Mouse (Mus musculus) left cerebral cortex, adult 8-10 months (tissue): ENCODE measurements around the gene Zfp462. TPM values are rescaled to one million over a fixed set of nuclear protein-coding genes. Genes with fewer than 3 reads are reported as not detected.
A peak's percentile ranks its signal among the peaks of the same experiment; 100 is the strongest.

Source experiments
- DNase-seq, 2 experiments: peaks; one replicate each; pipeline ENCODE4 v3.0.0; 2022; ENCODE audit warnings: low spot score in 2 of 2
- total RNA-seq, 4 experiments: library from RNA; stranded (reverse); gene quantifications; 2 replicates each; pipeline ENCODE4 v1.2.4; 2022

The Zfp462 gene
- total RNA-seq, 4 experiments from 2014 or later, result 48.8 to 65.3 (median 59.6) TPM

- DNase-seq, result no peak
Observed at GRCm38 (mm10) chr4:54950136-54950535, 5.3 kb downstream of the Zfp462 start.

- DNase-seq, result no peak
Observed at GRCm38 (mm10) chr4:54950866-54951265, 6.0 kb downstream of the Zfp462 start.

GRCm38 (mm10) chr4:54953657-54954395, 9.0 kb downstream of the Zfp462 start:
- DNase-seq, result no peak

- DNase-seq, result no peak
Observed at GRCm38 (mm10) chr4:54954455-54954854, 9.6 kb downstream of the Zfp462 start.

- no peak for DNase-seq
Observed at GRCm38 (mm10) chr4:54960776-54961175, 15.9 kb downstream of the Zfp462 start.

GRCm38 (mm10) chr4:54962141-54962540, 17.3 kb downstream of the Zfp462 start:
- DNase-seq, result no peak

GRCm38 (mm10) chr4:54963551-54963950, 18.7 kb downstream of the Zfp462 start:
- DNase-seq, result no peak

GRCm38 (mm10) chr4:54965169-54965695, 20.4 kb downstream of the Zfp462 start:
- no peak for DNase-seq

GRCm38 (mm10) chr4:54966161-54966806, 21.4 kb downstream of the Zfp462 start:
- peak; percentile 54 to 75 for DNase-seq

GRCm38 (mm10) chr4:54967166-54967565, 22.3 kb downstream of the Zfp462 start:
- no peak for DNase-seq

GRCm38 (mm10) chr4:54967721-54968120, 22.9 kb downstream of the Zfp462 start:
- no peak for DNase-seq

- no peak for DNase-seq
Observed at GRCm38 (mm10) chr4:54969671-54970295, 24.9 kb downstream of the Zfp462 start.

- no peak for DNase-seq
Observed at GRCm38 (mm10) chr4:54971386-54971785, 26.5 kb downstream of the Zfp462 start.

GRCm38 (mm10) chr4:54972096-54972495, 27.2 kb downstream of the Zfp462 start:
- no peak for DNase-seq

GRCm38 (mm10) chr4:54972827-54973560, 28.1 kb downstream of the Zfp462 start:
- DNase-seq, result no peak

- no peak for DNase-seq
Observed at GRCm38 (mm10) chr4:54979771-54980472, 35.1 kb downstream of the Zfp462 start.

- no peak for DNase-seq
Observed at GRCm38 (mm10) chr4:54984502-54984901, 39.7 kb downstream of the Zfp462 start.

- DNase-seq, result no peak
Observed at GRCm38 (mm10) chr4:54986671-54987070, 41.8 kb downstream of the Zfp462 start.

GRCm38 (mm10) chr4:54987256-54987655, 42.4 kb downstream of the Zfp462 start:
- DNase-seq, result no peak

- no peak for DNase-seq
Observed at GRCm38 (mm10) chr4:54987926-54988325, 43.1 kb downstream of the Zfp462 start.

- DNase-seq, result no peak
Observed at GRCm38 (mm10) chr4:54991973-54992372, 47.1 kb downstream of the Zfp462 start.
